Mouse (Mus musculus) R1 (cell line): ENCODE data around the gene Nup155.
A peak's percentile ranks its signal among the peaks of the same experiment; 100 is the strongest.

Source experiments
- DNase-seq: peaks from one replicate; pipeline ENCODE4 v3.0.0-alpha.2; 2018; ENCODE audit warnings: low read depth, low spot score

The Nup155 gene

GRCm38 (mm10) chr15:8190435-8190834, 81.4 kb downstream of the Nup155 start:
- DNase-seq, result no peak

DNA sequence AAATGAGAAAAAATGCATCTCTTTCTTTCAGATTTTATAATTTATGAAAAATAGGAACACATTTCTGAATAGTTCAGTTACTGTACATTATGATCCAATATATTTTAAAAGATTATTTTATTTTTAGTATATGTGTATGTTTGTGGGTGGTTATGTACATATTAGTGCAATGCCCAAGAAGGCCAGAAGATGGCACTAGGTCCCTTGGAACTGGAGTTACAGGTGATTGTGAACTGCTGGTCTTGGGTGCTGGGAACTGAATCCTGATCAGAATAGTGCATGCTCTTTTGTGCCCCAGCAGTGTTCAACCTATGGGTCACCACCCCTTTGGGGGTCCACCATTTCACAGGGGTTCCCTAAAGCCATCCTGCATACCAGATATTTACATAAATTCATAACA, 91.2 kb downstream of the Nup155 start:
- peak; percentile 67 for DNase-seq

DNA sequence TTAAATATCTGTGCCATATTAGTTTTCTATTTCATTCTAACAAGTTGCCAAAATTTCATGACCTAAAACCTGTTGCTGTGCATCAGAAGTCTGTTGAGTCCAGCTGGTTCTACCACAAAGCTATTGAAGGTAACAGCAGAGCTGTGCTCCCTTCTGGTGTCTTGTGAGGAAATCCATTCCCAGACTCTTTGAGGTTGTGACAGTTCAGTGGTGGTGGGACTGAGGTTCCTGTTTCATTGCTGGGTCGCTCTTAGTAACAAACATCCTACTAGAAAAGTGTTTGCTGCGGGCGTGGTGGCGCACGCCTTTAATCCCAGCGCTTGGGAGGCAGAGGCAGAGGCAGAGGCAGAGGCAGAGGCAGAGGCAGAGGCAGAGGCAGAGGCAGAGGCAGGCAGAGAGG, 99.3 kb downstream of the Nup155 start:
- DNase-seq, result no peak
